Mouse (Mus musculus) cerebellum, adult 2 months (tissue): ENCODE measurements around the gene Spag9. TPM values are rescaled to one million over a fixed set of nuclear protein-coding genes. Genes with fewer than 3 reads are reported as not detected.

Experiments
- DNase-seq, 2 experiments: peaks; one replicate each; pipeline ENCODE4 v3.0.0; 2021
- H3K27ac ChIP-seq: fragments of 200-500 bp; 2 replicates; pipeline ENCODE4 v1.5.1; 2012; ENCODE audit warnings: low read length, control low read depth, inconsistent platforms; ENCODE audit not compliant: insufficient read depth
- H3K27me3 ChIP-seq: fragments of 200-500 bp; 2 replicates; pipeline ENCODE4 v1.6.1; 2012; ENCODE audit warnings: inconsistent platforms, mild to moderate bottlenecking, low read length, moderate library complexity; ENCODE audit not compliant: control insufficient read depth, insufficient read depth
- H3K4me1 ChIP-seq: fragments of 200-500 bp; 2 replicates; pipeline ENCODE4 v1.6.1; 2011; ENCODE audit warnings: low read length; ENCODE audit not compliant: control insufficient read depth, insufficient read depth
- H3K4me3 ChIP-seq: fragments of 200-500 bp; replicated peaks from 2 replicates; pipeline ENCODE3; 2011; ENCODE audit warnings: mild to moderate bottlenecking, low read depth, low read length, control low read depth; ENCODE audit not compliant: insufficient read depth
- CTCF ChIP-seq: fragments of 200-500 bp; IDR thresholded peaks from 2 replicates; pipeline ENCODE4 v1.5.1; 2011; ENCODE audit warnings: low read depth, mild to moderate bottlenecking, control low read depth, low read length, moderate library complexity, borderline replicate concordance; ENCODE audit not compliant: insufficient read depth
- POLR2A ChIP-seq: fragments of 200-500 bp; IDR thresholded peaks from 2 replicates; pipeline ENCODE4 v1.6.1; 2011; ENCODE audit warnings: low read length, control low read depth, borderline replicate concordance; ENCODE audit not compliant: insufficient read depth
- WGBS: fragments of 180-500 bp; shearing (Covaris S2); methylation state at CpG from one replicate; pipeline ENCODE4 v1.1.7; 2018; 5-methylcytosine and 5-hydroxymethylcytosine counted together
- polyA plus RNA-seq: library from polyadenylated mRNA; depleted of rRNA; stranded (reverse); fragments of >200 nt; gene quantifications from 2 replicates; pipeline ENCODE4 v1.2.3, GENCODE M21; 2012

Gene Spag9
- polyA plus RNA-seq, 1 experiment = 134 TPM

- 20% methylated on average over 16 of the region's 16 CpGs for WGBS
- Histone ChIP-seq H3K27me3 (no peaks in the 10 kb centered on the region), H3K4me1 (peaks cover 30% of the 10 kb centered on the region), H3K27ac (peak overlapping the region; percentile 95), H3K4me3 (peak overlapping the region; percentile 55)
- TF ChIP-seq POLR2A (peak; percentile 61; the same call in 1 of the 2 replicates), CTCF (no peak)
- DNase-seq = peak; percentile 79 to 82
Observed at GRCm38 (mm10) chr11:94149509-94150259, 153.8 kb downstream of the Spag9 start.

- no peak for DNase-seq
- TF ChIP-seq CTCF = no peak
- TF ChIP-seq POLR2A = no peak
- Histone ChIP-seq H3K27me3 (no peaks in the 10 kb centered on the region), H3K4me3 (no peak overlapping the region), H3K27ac (no peak overlapping the region), H3K4me1 (peaks cover 24% of the 10 kb centered on the region)
- WGBS = 61% methylated on average over 25 of the region's 25 CpGs
Observed at GRCm38 (mm10) chr11:94150519-94151470, 154.9 kb downstream of the Spag9 start.

- 90% methylated on average over 3 of the region's 3 CpGs for WGBS
- TF ChIP-seq POLR2A (no peak), CTCF (no peak)
- H3K4me1 ChIP-seq = peaks cover 22% of the 10 kb centered on the region
- no peak overlapping the region for H3K27ac ChIP-seq
- no peaks in the 10 kb centered on the region for H3K27me3 ChIP-seq
- no peak overlapping the region for H3K4me3 ChIP-seq
- no peak for DNase-seq
Observed at GRCm38 (mm10) chr11:94154201-94154600, 158.3 kb downstream of the Spag9 start.

GRCm38 (mm10) chr11:94158521-94158920 lies 162.6 kb downstream of the Spag9 start:
- DNase-seq = no peak
- 50% methylated on average over 14 of the region's 14 CpGs for WGBS
- no peaks in the 10 kb centered on the region for H3K27me3 ChIP-seq
- no peak overlapping the region for H3K4me3 ChIP-seq
- TF ChIP-seq CTCF (no peak), POLR2A (no peak)
- peaks cover 15% of the 10 kb centered on the region for H3K4me1 ChIP-seq
- H3K27ac ChIP-seq = no peak overlapping the region

GRCm38 (mm10) chr11:94159066-94159880 lies 163.4 kb downstream of the Spag9 start:
- Histone ChIP-seq H3K27me3 (no peaks in the 10 kb centered on the region), H3K4me1 (peaks cover 15% of the 10 kb centered on the region), H3K27ac (peak overlapping the region; percentile 50), H3K4me3 (no peak overlapping the region)
- DNase-seq = peak; percentile 65 to 73
- no peak for TF ChIP-seq CTCF
- TF ChIP-seq POLR2A = no peak
- WGBS = 33% methylated on average over 14 of the region's 14 CpGs

GRCm38 (mm10) chr11:94159911-94160415 lies 164.1 kb downstream of the Spag9 start:
- Histone ChIP-seq H3K4me3 (no peak overlapping the region), H3K27ac (peak overlapping the region; percentile 50), H3K4me1 (peaks cover 15% of the 10 kb centered on the region), H3K27me3 (no peaks in the 10 kb centered on the region)
- DNase-seq = no peak
- WGBS = 13% methylated on average over 7 of the region's 7 CpGs
- TF ChIP-seq CTCF (no peak), POLR2A (no peak)
